Mouse (Mus musculus) olfactory bulb, adult 2 months (tissue): ENCODE data around the gene Lgals1. TPM values are rescaled to one million over a fixed set of nuclear protein-coding genes. Genes with fewer than 3 reads are reported as not detected.

Source experiments
- H3K27ac ChIP-seq: fragments of 200-500 bp; 2 replicates; pipeline ENCODE4 v1.5.1; 2012; ENCODE audit warnings: low read depth, low read length; ENCODE audit not compliant: insufficient read depth
- H3K4me1 ChIP-seq: fragments of 200-500 bp; 2 replicates; pipeline ENCODE4 v1.6.1; 2012; ENCODE audit warnings: low read length; ENCODE audit not compliant: control insufficient read depth, insufficient read depth
- H3K4me3 ChIP-seq: fragments of 200-500 bp; 2 replicates; pipeline ENCODE4 v1.5.1; 2012; ENCODE audit warnings: mild to moderate bottlenecking, low read depth, low read length, moderate library complexity; ENCODE audit not compliant: insufficient read depth
- CTCF ChIP-seq: fragments of 200-500 bp; IDR thresholded peaks from 2 replicates; pipeline ENCODE4 v1.5.1; 2012; ENCODE audit warnings: low read depth, mild to moderate bottlenecking, low read length, moderate library complexity; ENCODE audit not compliant: insufficient read depth
- POLR2A ChIP-seq: fragments of 200-500 bp; IDR thresholded peaks from 2 replicates; pipeline ENCODE4 v1.6.1; 2012; ENCODE audit warnings: mild to moderate bottlenecking, low read depth, low read length, moderate library complexity; ENCODE audit not compliant: insufficient read depth
- WGBS: fragments of 180-500 bp; shearing (Covaris S2); methylation state at CpG from one replicate; pipeline ENCODE4 v1.1.7; 2018; 5-methylcytosine and 5-hydroxymethylcytosine counted together
- polyA plus RNA-seq: library from polyadenylated mRNA; stranded (reverse); fragments of >200 nt; gene quantifications from 2 replicates; pipeline ENCODE4 v1.2.4, GENCODE M21; 2012; ENCODE audit warnings: low replicate concordance; ENCODE audit not compliant: missing spikeins, insufficient read depth, insufficient read length

The Lgals1 gene
- polyA plus RNA-seq, 1 experiment: not detected

DNA sequence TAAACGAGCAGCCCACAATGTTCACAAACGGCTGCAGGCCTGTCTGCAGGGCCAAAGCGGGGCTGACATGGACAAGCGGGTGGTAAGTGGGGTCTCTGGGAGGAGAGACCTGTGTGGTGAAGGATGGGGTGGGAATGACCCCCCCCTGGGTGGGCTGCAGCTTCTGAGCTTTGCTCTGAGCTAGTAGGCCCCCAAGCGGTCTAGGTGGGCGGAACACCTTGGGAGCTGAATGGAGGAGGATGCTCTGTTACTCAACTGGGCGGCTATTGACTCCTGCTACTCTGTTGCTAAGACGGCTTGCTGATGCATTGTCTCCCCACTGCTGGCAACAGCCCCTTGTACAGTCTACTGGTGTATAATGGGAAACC is 25.1 kb upstream of the Lgals1 start:
- Histone ChIP-seq H3K4me3 (no peak overlapping the region), H3K27ac (no peak overlapping the region), H3K4me1 (peaks cover 26% of the 10 kb centered on the region)
- 72% methylated on average over 8 of the region's 8 CpGs for WGBS
- TF ChIP-seq POLR2A (no peak), CTCF (no peak)

- TF ChIP-seq CTCF (peak; percentile 40; the same call in 1 of the 2 replicates), POLR2A (no peak)
- 3% methylated on average over 2 of the region's 2 CpGs for WGBS
- H3K4me3 ChIP-seq: no peak overlapping the region
- peaks cover 26% of the 10 kb centered on the region for H3K4me1 ChIP-seq
- no peak overlapping the region for H3K27ac ChIP-seq
These were observed 23.3 kb upstream of the Lgals1 start for GRCm38 (mm10) chr15:78903243-78903642.

DNA sequence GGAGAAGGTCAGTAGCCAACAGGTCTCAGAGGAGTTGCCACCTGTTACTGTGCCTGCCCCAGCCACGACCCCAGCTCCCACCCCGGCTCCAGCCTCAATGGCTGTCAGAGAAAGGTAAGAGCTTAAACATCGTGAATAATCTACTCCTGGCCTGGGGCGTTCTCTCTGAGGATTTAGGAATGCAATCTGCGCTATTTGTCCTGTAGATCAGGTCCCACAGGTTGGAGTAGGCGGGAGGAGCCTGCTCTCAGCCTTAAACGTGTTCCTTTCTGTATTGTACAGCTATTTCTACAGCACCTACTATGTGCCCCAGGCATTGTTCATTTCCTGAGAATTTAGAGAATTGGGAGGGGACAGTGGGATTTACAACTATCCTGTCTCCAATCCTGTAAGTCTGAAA is 18.1 kb upstream of the Lgals1 start:
- 86% methylated on average over 7 of the region's 7 CpGs for WGBS
- Histone ChIP-seq H3K4me3 (no peak overlapping the region), H3K4me1 (peaks cover 4% of the 10 kb centered on the region), H3K27ac (no peak overlapping the region)
- TF ChIP-seq POLR2A: no peak
- no peak for TF ChIP-seq CTCF

- Histone ChIP-seq H3K27ac (no peak overlapping the region), H3K4me1 (peaks cover 3% of the 10 kb centered on the region), H3K4me3 (no peak overlapping the region)
- WGBS: 87% methylated on average over 8 of the region's 8 CpGs
- no peak for TF ChIP-seq CTCF
- TF ChIP-seq POLR2A: no peak
These were observed 17.5 kb upstream of the Lgals1 start for GRCm38 (mm10) chr15:78908982-78909381.

DNA sequence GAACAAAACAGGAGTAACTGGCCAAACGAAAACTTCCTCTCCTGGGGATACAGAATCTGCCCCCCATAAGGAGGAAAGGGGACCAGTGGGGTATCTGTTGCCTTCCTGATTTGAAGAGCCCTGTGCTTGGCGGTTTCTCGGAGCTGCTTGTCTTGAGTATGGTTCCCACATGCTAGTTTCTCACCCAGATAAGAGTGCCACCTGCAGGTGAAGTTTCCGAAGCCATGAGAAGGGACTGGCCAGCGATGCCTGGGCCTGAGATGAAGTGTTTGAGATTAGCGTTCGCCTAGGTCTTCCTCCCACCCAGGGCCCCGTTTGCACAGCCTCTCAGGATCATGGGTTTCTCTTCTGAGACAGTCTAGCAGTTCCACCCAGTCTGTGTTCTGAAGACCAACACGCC is 14.5 kb upstream of the Lgals1 start:
- no peak overlapping the region for H3K4me3 ChIP-seq
- no peak overlapping the region for H3K27ac ChIP-seq
- TF ChIP-seq CTCF (no peak), POLR2A (no peak)
- peaks cover 18% of the 10 kb centered on the region for H3K4me1 ChIP-seq
- WGBS: 39% methylated on average over 9 of the region's 9 CpGs

DNA sequence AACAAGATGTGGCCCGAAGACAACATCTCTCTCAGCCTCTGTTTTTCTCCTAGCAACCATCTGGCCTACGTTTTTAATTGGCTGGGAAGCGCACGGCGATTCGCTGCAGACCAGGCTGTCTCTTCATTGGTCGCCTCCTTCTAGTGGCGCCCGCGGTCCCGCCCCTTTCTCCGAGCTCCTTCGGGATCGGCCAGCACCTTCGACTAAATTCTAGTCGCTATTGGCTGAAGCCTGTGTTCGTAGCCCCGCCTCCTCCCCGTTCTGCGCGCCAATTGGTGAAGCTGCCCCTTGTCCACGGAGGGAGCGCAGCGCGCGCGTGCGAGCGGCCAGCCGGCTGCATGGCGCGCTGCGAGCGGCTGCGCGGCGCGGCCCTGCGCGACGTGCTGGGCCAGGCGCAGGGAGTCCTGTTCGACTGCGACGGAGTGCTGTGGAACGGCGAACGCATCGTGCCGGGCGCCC is 12.9 kb upstream of the Lgals1 start, which contains the start of gene Pdxp:
Gene Pdxp, plus strand, starts transcription at position 288 of the 459 bp plus-strand sequence.
- WGBS: under 1% methylated on average over 51 of the region's 51 CpGs
- Histone ChIP-seq H3K27ac (peak within 1 kb of the TSS; percentile 78), H3K4me3 (peak within 1 kb of the TSS; percentile 69), H3K4me1 (peaks cover 29% of the 10 kb centered on the region)
- no peak for TF ChIP-seq CTCF
- TF ChIP-seq POLR2A: peak; percentile 99

GRCm38 (mm10) chr15:78914091-78914822 is 12.3 kb upstream of the Lgals1 start:
- Histone ChIP-seq H3K27ac (peak overlapping the region; percentile 60), H3K4me3 (peak overlapping the region; percentile 69), H3K4me1 (peaks cover 32% of the 10 kb centered on the region)
- TF ChIP-seq CTCF: no peak
- no peak for TF ChIP-seq POLR2A
- WGBS: under 1% methylated on average over 86 of the region's 87 CpGs

- peak overlapping the region; percentile 60 for H3K27ac ChIP-seq
- peaks cover 35% of the 10 kb centered on the region for H3K4me1 ChIP-seq
- TF ChIP-seq POLR2A (no peak), CTCF (no peak)
- H3K4me3 ChIP-seq: peak overlapping the region; percentile 69
- whole genome bisulfite sequencing: 40% methylated on average over 8 of the region's 8 CpGs
These were observed 11.5 kb upstream of the Lgals1 start for GRCm38 (mm10) chr15:78914823-78915659.

DNA sequence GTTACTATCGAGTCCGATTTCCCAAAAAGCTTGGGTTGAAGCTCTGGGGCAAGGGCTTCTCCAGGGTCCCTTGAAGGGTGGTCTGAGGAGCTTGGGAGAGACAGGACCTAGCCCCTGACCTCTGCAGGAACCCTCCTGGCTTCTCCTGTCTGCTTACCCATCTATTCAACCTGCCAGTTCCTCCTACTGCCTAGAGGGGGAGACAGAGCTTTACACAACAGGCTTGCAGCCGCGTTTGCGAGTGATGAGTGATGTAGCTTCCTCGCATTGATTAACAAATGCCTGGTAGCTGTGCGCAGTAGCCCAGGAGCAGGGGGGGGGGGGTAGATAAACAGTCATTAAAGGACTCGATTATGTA is 10.9 kb upstream of the Lgals1 start:
- Histone ChIP-seq H3K4me3 (peak overlapping the region; percentile 69), H3K4me1 (peaks cover 38% of the 10 kb centered on the region), H3K27ac (peak overlapping the region; percentile 30; the same call in 1 of the 2 replicates)
- TF ChIP-seq CTCF (peak; percentile 48), POLR2A (no peak)
- WGBS: 4% methylated on average over 8 of the region's 8 CpGs
